Mouse (Mus musculus): Measurements from ENCODE around the gene Nfu1. TPM values are rescaled to one million over a fixed set of nuclear protein-coding genes. Genes with fewer than 3 reads are reported as not detected.

The Nfu1 gene
- polyA plus RNA-seq, 1 experiment from 2014 or later: 104 TPM

DNA sequence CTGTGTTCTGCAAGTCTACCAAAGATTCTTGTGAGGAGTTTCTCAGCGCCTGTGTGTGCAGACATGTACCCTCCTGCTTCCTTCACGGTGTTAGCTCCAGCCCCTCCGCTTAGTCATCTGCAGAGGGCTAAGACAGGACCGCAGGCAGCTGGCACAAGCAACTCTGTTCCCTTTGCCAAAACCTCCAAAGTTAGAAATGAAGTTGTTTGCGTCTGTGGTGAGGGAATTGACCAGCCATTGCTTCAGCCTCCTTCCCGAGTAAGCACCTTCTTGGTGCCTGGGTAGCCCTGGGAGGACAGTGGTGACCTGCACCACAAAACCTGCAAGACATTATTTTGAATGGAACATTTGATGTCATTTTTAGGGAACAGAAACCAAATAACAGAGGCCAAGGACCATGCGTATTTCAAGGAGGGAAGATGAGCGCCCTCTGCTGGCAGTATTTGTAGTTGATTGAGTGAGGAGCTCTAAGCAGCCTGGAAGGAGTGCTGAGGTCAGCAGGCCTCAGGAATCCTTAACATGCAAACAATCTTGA lies 6.4 kb upstream of the Nfu1 start:
- no peak overlapping the region for H3K27ac ChIP-seq (replicated peaks; ENCODE audit: low read depth, low read length)
- 54% methylated on average over 8 of the region's 8 CpGs for WGBS
- H3K9me3 ChIP-seq (replicated peaks; ENCODE audit: control insufficient read depth, low read length): no peaks in the 10 kb centered on the region
- no peaks in the 10 kb centered on the region for H3K27me3 ChIP-seq (ENCODE audit: control insufficient read depth, insufficient read depth, low read length)
- H3K36me3 ChIP-seq (replicated peaks; ENCODE audit: control insufficient read depth, insufficient read depth, low read depth, low read length): no peaks in the 10 kb centered on the region
- no peak overlapping the region for H3K9ac ChIP-seq (replicated peaks; ENCODE audit: low read length)
- H3K4me3 ChIP-seq (ENCODE audit: low read depth, low read length): no peak overlapping the region
- DNase-seq (ENCODE audit: low spot score) (peak; percentile 90), ATAC-seq (replicated peaks; ENCODE audit: insufficient number of reproducible peaks, low FRiP score, low TSS enrichment, low read depth) (no peak; the same call in 1 of the 2 replicates)
- no peaks in the 10 kb centered on the region for H3K4me1 ChIP-seq (ENCODE audit: control insufficient read depth, insufficient read depth, low read length)
- H3K4me2 ChIP-seq (ENCODE audit: low read depth, low read length): no peak overlapping the region

- Histone ChIP-seq H3K27ac (replicated peaks; ENCODE audit: low read depth, low read length) (no peak overlapping the region), H3K36me3 (replicated peaks; ENCODE audit: control insufficient read depth, insufficient read depth, low read depth, low read length) (no peaks in the 10 kb centered on the region), H3K9ac (replicated peaks; ENCODE audit: low read length) (no peak overlapping the region), H3K4me1 (ENCODE audit: control insufficient read depth, insufficient read depth, low read length) (no peaks in the 10 kb centered on the region), H3K4me3 (ENCODE audit: low read depth, low read length) (no peak overlapping the region), H3K9me3 (replicated peaks; ENCODE audit: control insufficient read depth, low read length) (no peaks in the 10 kb centered on the region), H3K4me2 (ENCODE audit: low read depth, low read length) (no peak overlapping the region), H3K27me3 (ENCODE audit: control insufficient read depth, insufficient read depth, low read length) (no peaks in the 10 kb centered on the region)
- ATAC-seq (replicated peaks; ENCODE audit: insufficient number of reproducible peaks, low FRiP score, low TSS enrichment, low read depth) (no peak), DNase-seq (ENCODE audit: low spot score) (no peak)
- 76% methylated on average over 2 of the region's 2 CpGs for WGBS
These were observed 4.9 kb upstream of the Nfu1 start for GRCm38 (mm10) chr6:87004099-87004498.

GRCm38 (mm10) chr6:87005577-87005976 lies 3.5 kb upstream of the Nfu1 start:
- Histone ChIP-seq H3K4me3 (ENCODE audit: low read depth, low read length) (no peak overlapping the region), H3K4me2 (ENCODE audit: low read depth, low read length) (no peak overlapping the region), H3K9ac (replicated peaks; ENCODE audit: low read length) (no peak overlapping the region), H3K36me3 (replicated peaks; ENCODE audit: control insufficient read depth, insufficient read depth, low read depth, low read length) (no peaks in the 10 kb centered on the region), H3K27ac (replicated peaks; ENCODE audit: low read depth, low read length) (no peak overlapping the region), H3K9me3 (replicated peaks; ENCODE audit: control insufficient read depth, low read length) (no peaks in the 10 kb centered on the region), H3K4me1 (ENCODE audit: control insufficient read depth, insufficient read depth, low read length) (no peaks in the 10 kb centered on the region), H3K27me3 (ENCODE audit: control insufficient read depth, insufficient read depth, low read length) (no peaks in the 10 kb centered on the region)
- no peak for DNase-seq (ENCODE audit: low spot score)
- no peak for ATAC-seq (replicated peaks; ENCODE audit: insufficient number of reproducible peaks, low FRiP score, low TSS enrichment, low read depth)

- H3K27ac ChIP-seq (replicated peaks; ENCODE audit: low read depth, low read length): no peak overlapping the region
- peak overlapping the region; percentile 57 for H3K4me3 ChIP-seq (ENCODE audit: low read depth, low read length)
- H3K9me3 ChIP-seq (replicated peaks; ENCODE audit: control insufficient read depth, low read length): no peaks in the 10 kb centered on the region
- peak overlapping the region; percentile 70 for H3K9ac ChIP-seq (replicated peaks; ENCODE audit: low read length)
- H3K4me2 ChIP-seq (ENCODE audit: low read depth, low read length): peak overlapping the region; percentile 57
- H3K27me3 ChIP-seq (ENCODE audit: control insufficient read depth, insufficient read depth, low read length): no peaks in the 10 kb centered on the region
- ATAC-seq (replicated peaks; ENCODE audit: insufficient number of reproducible peaks, low FRiP score, low TSS enrichment, low read depth): peak; percentile 94
- no peaks in the 10 kb centered on the region for H3K4me1 ChIP-seq (ENCODE audit: control insufficient read depth, insufficient read depth, low read length)
- under 1% methylated on average over 36 of the region's 36 CpGs for WGBS
- peak; percentile 96 for DNase-seq (ENCODE audit: low spot score)
- H3K36me3 ChIP-seq (replicated peaks; ENCODE audit: control insufficient read depth, insufficient read depth, low read depth, low read length): no peaks in the 10 kb centered on the region
These were observed 774 bp downstream of the Nfu1 start for GRCm38 (mm10) chr6:87009692-87010328.

DNA sequence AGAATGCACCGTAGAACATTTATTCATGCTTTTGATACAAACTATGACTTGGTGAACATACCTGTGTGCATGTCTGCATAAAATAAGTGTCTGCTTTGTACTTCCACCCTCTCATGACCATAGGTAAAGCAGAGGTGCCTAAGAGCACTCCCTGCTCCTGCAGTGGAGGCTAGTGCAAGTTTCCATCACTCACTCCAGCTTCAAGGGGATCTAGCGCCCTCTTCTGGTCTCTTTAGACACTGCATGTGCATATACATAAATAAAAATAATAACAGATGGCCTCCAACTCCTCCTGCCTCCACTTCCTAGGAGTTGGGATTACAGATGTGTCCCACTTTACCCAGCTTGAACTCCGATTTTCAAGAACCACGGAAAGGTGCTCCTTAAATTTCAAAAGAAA lies 7.9 kb downstream of the Nfu1 start:
- Histone ChIP-seq H3K9me3 (replicated peaks; ENCODE audit: control insufficient read depth, low read length) (no peaks in the 10 kb centered on the region), H3K9ac (replicated peaks; ENCODE audit: low read length) (no peak overlapping the region), H3K4me2 (ENCODE audit: low read depth, low read length) (no peak overlapping the region), H3K4me3 (ENCODE audit: low read depth, low read length) (no peak overlapping the region), H3K36me3 (replicated peaks; ENCODE audit: control insufficient read depth, insufficient read depth, low read depth, low read length) (peaks cover 11% of the 10 kb centered on the region), H3K27ac (replicated peaks; ENCODE audit: low read depth, low read length) (no peak overlapping the region), H3K27me3 (ENCODE audit: control insufficient read depth, insufficient read depth, low read length) (no peaks in the 10 kb centered on the region), H3K4me1 (ENCODE audit: control insufficient read depth, insufficient read depth, low read length) (no peaks in the 10 kb centered on the region)
- ATAC-seq (replicated peaks; ENCODE audit: insufficient number of reproducible peaks, low FRiP score, low TSS enrichment, low read depth): no peak
- 62% methylated on average over 4 of the region's 4 CpGs for WGBS
- DNase-seq (ENCODE audit: low spot score): peak; percentile 55

DNA sequence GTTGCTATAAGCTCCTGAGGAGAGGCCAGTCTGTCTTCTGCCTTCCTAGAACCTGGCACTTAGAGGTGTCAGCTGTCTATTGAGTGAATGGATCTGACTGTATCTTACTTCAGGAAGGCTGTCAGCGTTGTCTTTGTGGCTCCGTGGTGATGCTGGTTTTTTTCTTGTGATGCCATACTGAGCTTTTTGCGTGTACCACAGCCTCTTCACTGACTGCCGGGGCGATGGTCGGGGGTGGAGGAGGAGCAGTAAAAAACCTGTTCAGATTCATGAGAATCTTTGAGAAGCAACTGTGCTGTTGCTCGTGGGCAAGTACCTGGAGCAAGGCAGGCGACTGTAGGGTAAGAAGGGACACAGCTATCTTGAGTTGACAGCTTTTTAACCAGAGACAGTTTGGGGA lies 9.8 kb downstream of the Nfu1 start:
- ATAC-seq (replicated peaks; ENCODE audit: insufficient number of reproducible peaks, low FRiP score, low TSS enrichment, low read depth) (no peak), DNase-seq (ENCODE audit: low spot score) (no peak)
- Histone ChIP-seq H3K27ac (replicated peaks; ENCODE audit: low read depth, low read length) (no peak overlapping the region), H3K9me3 (replicated peaks; ENCODE audit: control insufficient read depth, low read length) (no peaks in the 10 kb centered on the region), H3K27me3 (ENCODE audit: control insufficient read depth, insufficient read depth, low read length) (no peaks in the 10 kb centered on the region), H3K4me2 (ENCODE audit: low read depth, low read length) (no peak overlapping the region), H3K4me1 (ENCODE audit: control insufficient read depth, insufficient read depth, low read length) (no peaks in the 10 kb centered on the region), H3K4me3 (ENCODE audit: low read depth, low read length) (no peak overlapping the region), H3K9ac (replicated peaks; ENCODE audit: low read length) (no peak overlapping the region), H3K36me3 (replicated peaks; ENCODE audit: control insufficient read depth, insufficient read depth, low read depth, low read length) (peaks cover 11% of the 10 kb centered on the region)
- 94% methylated on average over 8 of the region's 8 CpGs for WGBS

DNA sequence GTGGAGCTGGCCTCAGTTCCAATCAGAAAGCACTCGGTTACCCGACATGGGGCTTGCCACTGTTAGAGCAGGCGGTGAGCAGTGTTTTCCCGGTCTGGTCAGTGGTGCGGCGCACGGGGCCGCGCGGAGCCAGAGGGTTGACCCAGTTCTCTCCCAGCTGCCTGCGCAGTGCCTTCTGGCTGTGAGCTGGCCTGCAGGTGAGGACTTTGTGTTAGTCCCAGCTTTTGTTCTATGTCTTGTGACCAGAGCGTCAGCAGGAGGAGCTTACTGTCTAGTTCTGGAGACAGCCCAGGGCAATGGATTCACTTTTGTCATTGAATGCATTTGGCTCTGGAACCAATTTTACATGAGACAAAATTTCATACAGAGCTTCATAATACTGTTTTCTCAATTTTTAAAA lies 12.8 kb downstream of the Nfu1 start:
- WGBS: 96% methylated on average over 12 of the region's 12 CpGs
- no peak for DNase-seq (ENCODE audit: low spot score)
- no peaks in the 10 kb centered on the region for H3K27me3 ChIP-seq (ENCODE audit: control insufficient read depth, insufficient read depth, low read length)
- H3K9ac ChIP-seq (replicated peaks; ENCODE audit: low read length): no peak overlapping the region
- no peak overlapping the region for H3K27ac ChIP-seq (replicated peaks; ENCODE audit: low read depth, low read length)
- H3K4me1 ChIP-seq (ENCODE audit: control insufficient read depth, insufficient read depth, low read length): no peaks in the 10 kb centered on the region
- peaks cover 11% of the 10 kb centered on the region for H3K36me3 ChIP-seq (replicated peaks; ENCODE audit: control insufficient read depth, insufficient read depth, low read depth, low read length)
- no peak overlapping the region for H3K4me2 ChIP-seq (ENCODE audit: low read depth, low read length)
- no peaks in the 10 kb centered on the region for H3K9me3 ChIP-seq (replicated peaks; ENCODE audit: control insufficient read depth, low read length)
- no peak overlapping the region for H3K4me3 ChIP-seq (ENCODE audit: low read depth, low read length)
- no peak for ATAC-seq (replicated peaks; ENCODE audit: insufficient number of reproducible peaks, low FRiP score, low TSS enrichment, low read depth)

GRCm38 (mm10) chr6:87026980-87027379 lies 17.9 kb downstream of the Nfu1 start:
- Histone ChIP-seq H3K36me3 (replicated peaks; ENCODE audit: control insufficient read depth, insufficient read depth, low read depth, low read length) (no peaks in the 10 kb centered on the region; the same call in 1 of the 2 replicates), H3K4me2 (ENCODE audit: low read depth, low read length) (no peak overlapping the region), H3K27ac (replicated peaks; ENCODE audit: low read depth, low read length) (no peak overlapping the region), H3K9ac (replicated peaks; ENCODE audit: low read length) (no peak overlapping the region), H3K27me3 (ENCODE audit: control insufficient read depth, insufficient read depth, low read length) (no peaks in the 10 kb centered on the region), H3K9me3 (replicated peaks; ENCODE audit: control insufficient read depth, low read length) (no peaks in the 10 kb centered on the region), H3K4me1 (ENCODE audit: control insufficient read depth, insufficient read depth, low read length) (no peaks in the 10 kb centered on the region), H3K4me3 (ENCODE audit: low read depth, low read length) (no peak overlapping the region)
- DNase-seq (ENCODE audit: low spot score) (no peak), ATAC-seq (replicated peaks; ENCODE audit: insufficient number of reproducible peaks, low FRiP score, low TSS enrichment, low read depth) (no peak)
- 82% methylated on average over 7 of the region's 7 CpGs for WGBS

All from embryonic facial prominence, embryonic 11.5 days (tissue).